Mouse (Mus musculus) thymus, adult 2 months (tissue): ENCODE results near the gene Cacna1e. TPM values are rescaled to one million over a fixed set of nuclear protein-coding genes. Genes with fewer than 3 reads are reported as not detected.

Experiments
- DNase-seq: peaks from one replicate; pipeline ENCODE4 v3.0.0; 2021
- H3K27ac ChIP-seq: fragments of 200-500 bp; 2 replicates; pipeline ENCODE4 v1.5.1; 2012; ENCODE audit warnings: low read length, control low read depth; ENCODE audit not compliant: control insufficient read depth, insufficient read depth
- H3K27me3 ChIP-seq: fragments of 200-500 bp; 2 replicates; pipeline ENCODE4 v1.6.1; 2012; ENCODE audit warnings: mild to moderate bottlenecking, low read length, moderate library complexity, mixed read lengths; ENCODE audit not compliant: control insufficient read depth, insufficient read depth
- H3K36me3 ChIP-seq: fragments of 200-500 bp; 2 replicates; pipeline ENCODE4 v1.6.1; 2012; ENCODE audit warnings: mild to moderate bottlenecking, low read length, moderate library complexity; ENCODE audit not compliant: control insufficient read depth, insufficient read depth
- H3K4me1 ChIP-seq: fragments of 200-500 bp; replicated peaks from 2 replicates; pipeline ENCODE4 v1.6.1; 2012; ENCODE audit warnings: low read length; ENCODE audit not compliant: control insufficient read depth, insufficient read depth
- H3K4me3 ChIP-seq: fragments of 200-500 bp; 2 replicates; pipeline ENCODE4 v1.5.1; 2012; ENCODE audit warnings: mild to moderate bottlenecking, low read length, control low read depth, moderate library complexity; ENCODE audit not compliant: control insufficient read depth, insufficient read depth
- CTCF ChIP-seq: fragments of 200-500 bp; IDR thresholded peaks from 2 replicates; pipeline ENCODE4 v1.5.1; 2012; ENCODE audit warnings: mild to moderate bottlenecking, control low read depth, low read length, moderate library complexity, borderline replicate concordance; ENCODE audit not compliant: control insufficient read depth, poor library complexity, insufficient read depth; ENCODE audit errors: extremely low read depth
- POLR2A ChIP-seq: fragments of 200-500 bp; IDR thresholded peaks from 2 replicates; pipeline ENCODE4 v1.6.1; 2012; ENCODE audit warnings: mild to moderate bottlenecking, low read length, control low read depth, moderate library complexity; ENCODE audit not compliant: control insufficient read depth, poor library complexity, insufficient read depth; ENCODE audit errors: extremely low read depth
- WGBS: fragments of 180-500 bp; shearing (Covaris S2); methylation state at CpG from one replicate; pipeline ENCODE4 v1.1.7; 2018; 5-methylcytosine and 5-hydroxymethylcytosine counted together
- polyA plus RNA-seq: library from polyadenylated mRNA; depleted of rRNA; stranded (reverse); fragments of >200 nt; gene quantifications from 2 replicates; pipeline ENCODE4 v1.2.3, GENCODE M21; 2012

The Cacna1e gene
- polyA plus RNA-seq, 1 experiment: 11.8 TPM

- no peak for TF ChIP-seq POLR2A
- no peak for TF ChIP-seq CTCF
- WGBS: 26% methylated on average over 1 of the region's 1 CpGs
- no peaks in the 10 kb centered on the region for H3K4me1 ChIP-seq
- H3K36me3 ChIP-seq: no peaks in the 10 kb centered on the region
- H3K4me3 ChIP-seq: no peak overlapping the region
- H3K27me3 ChIP-seq: no peaks in the 10 kb centered on the region
- H3K27ac ChIP-seq: no peak overlapping the region
- DNase-seq: no peak
These were observed 328.5 kb downstream of the Cacna1e start for GRCm38 (mm10) chr1:154555811-154556210.

DNA sequence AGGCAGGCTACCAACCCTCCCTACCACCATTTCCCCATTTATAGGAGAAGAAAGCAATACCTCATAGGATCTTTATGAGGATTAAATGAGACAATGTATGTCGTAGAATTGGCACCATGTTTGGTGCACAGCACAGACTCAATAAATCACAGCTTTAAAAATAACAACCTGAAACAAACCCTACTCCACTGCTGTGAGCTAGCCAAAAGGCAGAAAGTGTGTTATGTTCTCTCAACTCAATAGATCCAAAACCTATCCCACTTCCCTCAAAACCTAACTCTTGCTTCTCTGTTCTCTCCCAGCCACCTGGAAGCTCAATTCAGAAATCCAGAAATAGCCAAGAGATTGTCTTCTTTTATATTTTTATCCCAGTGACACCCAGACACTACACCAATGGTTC, 331.2 kb downstream of the Cacna1e start:
- WGBS: 81% methylated on average over 1 of the region's 1 CpGs

GRCm38 (mm10) chr1:154537445-154537844, 346.9 kb downstream of the Cacna1e start:
- no peaks in the 10 kb centered on the region for H3K4me1 ChIP-seq

More for the DNA sequence above, 331.2 kb downstream of the Cacna1e start:
- no peak for DNase-seq
- Histone ChIP-seq H3K4me1 (no peaks in the 10 kb centered on the region), H3K4me3 (no peak overlapping the region), H3K36me3 (no peaks in the 10 kb centered on the region), H3K27me3 (no peaks in the 10 kb centered on the region), H3K27ac (no peak overlapping the region)
- TF ChIP-seq CTCF (no peak), POLR2A (no peak)

DNA sequence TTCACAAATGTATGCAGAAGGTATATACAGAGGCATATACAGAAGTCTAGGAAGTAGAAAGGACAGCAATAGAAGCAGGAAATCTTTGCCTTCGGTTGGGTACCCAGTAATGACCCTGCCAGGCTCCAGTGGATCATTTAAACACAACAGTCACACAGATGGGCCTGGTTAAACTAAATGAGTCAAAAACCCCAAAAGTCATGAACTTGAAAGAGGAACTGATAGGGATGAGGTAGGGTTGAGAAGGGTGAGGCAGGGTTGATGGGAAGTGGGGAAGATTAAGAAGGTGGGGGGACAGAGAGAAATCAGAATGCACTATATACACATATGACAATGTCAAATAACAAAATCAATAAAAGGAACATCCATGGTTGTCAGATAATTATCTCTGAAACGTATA, 347.5 kb downstream of the Cacna1e start:
- H3K27ac ChIP-seq: no peak overlapping the region
- no peaks in the 10 kb centered on the region for H3K36me3 ChIP-seq
- TF ChIP-seq POLR2A (no peak), CTCF (no peak)
- no peak for DNase-seq
- WGBS: 74% methylated on average over 2 of the region's 2 CpGs
- H3K4me3 ChIP-seq: no peak overlapping the region
- no peaks in the 10 kb centered on the region for H3K4me1 ChIP-seq
- H3K27me3 ChIP-seq: no peaks in the 10 kb centered on the region

More at GRCm38 (mm10) chr1:154537445-154537844, 346.9 kb downstream of the Cacna1e start:
- Histone ChIP-seq H3K4me3 (no peak overlapping the region), H3K27ac (no peak overlapping the region), H3K36me3 (no peaks in the 10 kb centered on the region), H3K27me3 (no peaks in the 10 kb centered on the region)
- TF ChIP-seq CTCF: no peak
- no peak for TF ChIP-seq POLR2A
- DNase-seq: no peak

DNA sequence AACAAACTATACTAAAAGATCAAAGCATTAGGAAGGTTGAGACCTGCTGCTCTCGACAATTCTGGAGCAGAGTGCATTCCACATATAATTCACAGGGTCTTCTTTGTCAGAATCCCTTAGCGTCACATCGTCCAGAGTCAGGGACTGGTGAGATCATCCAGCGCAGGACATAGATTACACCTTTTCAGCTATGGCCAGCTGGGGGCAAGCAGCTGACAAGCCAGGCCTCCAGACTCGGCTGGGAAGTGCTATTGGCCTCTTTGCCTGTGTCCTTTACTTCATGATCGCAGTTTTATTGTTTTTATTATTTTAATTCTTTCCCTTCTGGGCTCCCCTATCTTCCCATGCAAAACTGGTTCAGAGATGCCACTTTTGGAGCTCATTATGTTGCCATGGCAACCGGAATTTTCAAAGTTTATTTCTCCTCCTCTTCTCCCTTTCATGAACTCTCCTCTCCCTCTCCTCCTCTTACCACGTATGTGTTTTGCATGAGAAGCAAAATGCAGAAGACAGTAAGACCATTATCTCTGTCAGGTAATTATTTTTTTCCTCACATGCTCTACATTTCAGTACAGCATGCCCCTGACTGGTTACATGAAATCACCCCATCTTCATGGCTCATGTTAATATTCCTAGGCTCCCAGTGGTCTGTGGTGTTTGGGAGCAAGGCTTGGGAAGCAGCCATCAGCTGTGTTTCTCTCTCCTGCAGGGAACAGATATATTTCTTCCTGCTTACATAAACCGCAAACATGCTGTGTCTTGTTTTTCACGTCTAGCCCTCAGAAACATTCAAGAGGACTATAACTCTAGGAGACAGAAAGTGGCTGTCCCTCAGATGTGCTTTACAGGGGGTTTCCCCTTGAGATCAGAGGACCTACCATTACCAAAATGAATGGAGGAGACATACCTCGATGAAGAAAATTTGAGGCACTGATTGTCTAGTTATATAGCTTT, 351.0 kb downstream of the Cacna1e start:
- TF ChIP-seq CTCF: no peak
- TF ChIP-seq POLR2A: no peak
- no peak overlapping the region for H3K27ac ChIP-seq

GRCm38 (mm10) chr1:154529666-154530065, 354.6 kb downstream of the Cacna1e start:
- Histone ChIP-seq H3K4me1 (no peaks in the 10 kb centered on the region), H3K36me3 (no peaks in the 10 kb centered on the region), H3K4me3 (no peak overlapping the region), H3K27ac (no peak overlapping the region), H3K27me3 (no peaks in the 10 kb centered on the region)
- 93% methylated on average over 4 of the region's 4 CpGs for WGBS
- DNase-seq: no peak
- TF ChIP-seq POLR2A (no peak), CTCF (no peak)

More for the DNA sequence above, 351.0 kb downstream of the Cacna1e start:
- Histone ChIP-seq H3K4me1 (no peaks in the 10 kb centered on the region), H3K27me3 (no peaks in the 10 kb centered on the region), H3K4me3 (no peak overlapping the region), H3K36me3 (no peaks in the 10 kb centered on the region)
- DNase-seq: no peak
- 88% methylated on average over 11 of the region's 11 CpGs for WGBS

DNA sequence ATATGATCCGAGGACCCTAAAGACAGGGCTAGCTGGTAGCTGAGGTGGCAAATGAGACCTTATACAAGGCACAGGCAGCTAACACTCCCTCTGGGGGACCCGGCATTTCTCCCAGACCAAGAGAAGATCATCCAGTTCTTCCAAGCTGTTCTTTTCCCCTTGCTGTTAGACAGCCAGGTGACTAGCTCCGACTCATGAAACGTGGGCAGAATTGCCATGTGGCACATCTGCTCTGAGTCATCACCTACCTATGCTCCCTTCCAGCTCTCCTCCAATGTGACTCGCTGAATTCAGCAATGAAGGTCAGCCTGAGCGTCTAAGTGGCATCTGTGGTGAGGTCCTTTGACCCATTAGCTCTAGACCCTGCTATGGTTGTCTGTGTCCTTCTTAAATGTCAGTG, 355.5 kb downstream of the Cacna1e start:
- no peak for TF ChIP-seq CTCF
- TF ChIP-seq POLR2A: no peak

More for the DNA sequence above, 355.5 kb downstream of the Cacna1e start:
- Histone ChIP-seq H3K4me1 (no peaks in the 10 kb centered on the region), H3K27ac (no peak overlapping the region), H3K4me3 (no peak overlapping the region), H3K36me3 (no peaks in the 10 kb centered on the region), H3K27me3 (no peaks in the 10 kb centered on the region)
- 91% methylated on average over 6 of the region's 6 CpGs for WGBS
- no peak for DNase-seq
